Mouse (Mus musculus) C2C12 (cell line): ENCODE results near the gene Bhlhb9. TPM values are rescaled to one million over a fixed set of nuclear protein-coding genes. Genes with fewer than 3 reads are reported as not detected.
"Not testable (repeated sequence)": the region's sequence is repeated elsewhere in the genome, so short reads cannot be mapped to it uniquely, and the experiment has no call there.

Experiments used
- H3K27me3 ChIP-seq: one replicate; pipeline ENCODE4 v1.6.1; 2011; ENCODE audit not compliant: control insufficient read depth, insufficient read depth, insufficient read length
- H3K36me3 ChIP-seq: one replicate; pipeline ENCODE4 v1.6.1; 2011; ENCODE audit not compliant: control insufficient read depth, insufficient read depth
- H3K4me3 ChIP-seq: one replicate; pipeline ENCODE4 v1.5.1; 2011; ENCODE audit warnings: mild to moderate bottlenecking, control low read depth; ENCODE audit not compliant: poor library complexity, insufficient read depth, severe bottlenecking
- H3K79me2 ChIP-seq: one replicate; pipeline ENCODE4 v1.6.1; 2011; ENCODE audit not compliant: control insufficient read depth, insufficient read depth
- H3K79me3 ChIP-seq: one replicate; pipeline ENCODE4 v1.6.1; 2011; ENCODE audit warnings: low read depth, control low read depth
- H3ac ChIP-seq: one replicate; pipeline ENCODE3; 2011; ENCODE audit warnings: low read depth; ENCODE audit not compliant: control insufficient read depth, insufficient read length
- CEBPB ChIP-seq: IDR thresholded peaks from one replicate; pipeline ENCODE4 v1.6.1; 2011; ENCODE audit warnings: low read depth, mild to moderate bottlenecking, control low read depth, moderate library complexity
- CTCF ChIP-seq: IDR thresholded peaks from one replicate; pipeline ENCODE4 v1.5.1; 2011; ENCODE audit not compliant: control insufficient read depth, insufficient read depth, insufficient read length
- FOSL1 ChIP-seq: IDR thresholded peaks from one replicate; pipeline ENCODE4 v1.8.0; 2011; ENCODE audit warnings: mild to moderate bottlenecking, low read length; ENCODE audit not compliant: poor library complexity, insufficient read depth, severe bottlenecking
- MAX ChIP-seq: IDR thresholded peaks from one replicate; pipeline ENCODE4 v1.6.1; 2011; ENCODE audit warnings: mild to moderate bottlenecking, control low read depth
- MYOD1 ChIP-seq: IDR thresholded peaks from one replicate; pipeline ENCODE4 v1.6.1; 2011; ENCODE audit warnings: low read depth; ENCODE audit not compliant: control insufficient read depth, insufficient read length
- MYOG ChIP-seq: IDR thresholded peaks from one replicate; pipeline ENCODE4 v1.6.1; 2011; ENCODE audit not compliant: control insufficient read depth, insufficient read length; ENCODE audit errors: extremely low read depth
- USF1 ChIP-seq: IDR thresholded peaks from one replicate; pipeline ENCODE4 v1.6.1; 2011; ENCODE audit warnings: low read depth, mild to moderate bottlenecking, control low read depth, moderate library complexity
- polyA plus RNA-seq: library from polyadenylated mRNA; unstranded; fragments of >200 nt; fragmentation: generic; extraction: Trizol; gene quantifications from one replicate; pipeline ENCODE4 v1.2.1, GENCODE M21; 2012; ENCODE audit warnings: missing spikeins

The Bhlhb9 gene
- polyA plus RNA-seq, 1 experiment: 0.70 TPM

GRCm38 (mm10) chrX:135792326-135792725 lies 5.1 kb upstream of the Bhlhb9 start:
- no peaks in the 10 kb centered on the region for H3K79me3 ChIP-seq

GRCm38 (mm10) chrX:135795591-135796304 lies 1.6 kb upstream of the Bhlhb9 start:
- not testable (repeated sequence) for H3ac ChIP-seq, H3K27me3 ChIP-seq, H3K79me3 ChIP-seq, H3K4me3 ChIP-seq, H3K79me2 ChIP-seq, H3K36me3 ChIP-seq

More at GRCm38 (mm10) chrX:135792326-135792725, 5.1 kb upstream of the Bhlhb9 start:
- TF ChIP-seq MYOD1 (peak; percentile 78), MAX (no peak)
- H3ac ChIP-seq: no peak overlapping the region
- H3K36me3 ChIP-seq: no peaks in the 10 kb centered on the region
- H3K79me2 ChIP-seq: no peaks in the 10 kb centered on the region
- H3K4me3 ChIP-seq: no peak overlapping the region
- H3K27me3 ChIP-seq: no peaks in the 10 kb centered on the region

GRCm38 (mm10) chrX:135796305-135797211 lies 836 bp upstream of the Bhlhb9 start:
- not testable (repeated sequence) for H3K36me3 ChIP-seq, H3K27me3 ChIP-seq, H3ac ChIP-seq, H3K79me3 ChIP-seq, H3K4me3 ChIP-seq, H3K79me2 ChIP-seq

GRCm38 (mm10) chrX:135804149-135804548 lies 6.8 kb downstream of the Bhlhb9 start:
- H3K79me2 ChIP-seq: no peaks in the 10 kb centered on the region
- H3K4me3 ChIP-seq: no peak overlapping the region
- no peaks in the 10 kb centered on the region for H3K27me3 ChIP-seq
- no peak overlapping the region for H3ac ChIP-seq
- H3K79me3 ChIP-seq: no peaks in the 10 kb centered on the region
- no peaks in the 10 kb centered on the region for H3K36me3 ChIP-seq
- TF ChIP-seq MAX (no peak), CEBPB (no peak), CTCF (no peak), USF1 (no peak), MYOD1 (no peak), MYOG (no peak), FOSL1 (no peak)

- no peaks in the 10 kb centered on the region for H3K79me3 ChIP-seq
- TF ChIP-seq MYOG: no peak
- no peak for TF ChIP-seq USF1
- TF ChIP-seq MYOD1: no peak
- no peak for TF ChIP-seq FOSL1
- TF ChIP-seq MAX: no peak
- TF ChIP-seq CTCF: no peak
- TF ChIP-seq CEBPB: no peak
- no peaks in the 10 kb centered on the region for H3K36me3 ChIP-seq
Observed at GRCm38 (mm10) chrX:135805780-135806179, 8.4 kb downstream of the Bhlhb9 start.

GRCm38 (mm10) chrX:135835896-135836295 lies 38.5 kb downstream of the Bhlhb9 start:
- H3K36me3 ChIP-seq, H3K79me2 ChIP-seq, H3ac ChIP-seq, H3K27me3 ChIP-seq, H3K79me3 ChIP-seq, H3K4me3 ChIP-seq: not testable (repeated sequence)

More at GRCm38 (mm10) chrX:135805780-135806179, 8.4 kb downstream of the Bhlhb9 start:
- no peaks in the 10 kb centered on the region for H3K79me2 ChIP-seq
- H3K27me3 ChIP-seq: no peaks in the 10 kb centered on the region
- H3ac ChIP-seq: no peak overlapping the region
- H3K4me3 ChIP-seq: no peak overlapping the region

- Histone ChIP-seq H3K79me2 (no peaks in the 10 kb centered on the region), H3K79me3 (no peaks in the 10 kb centered on the region), H3K4me3 (no peak overlapping the region), H3K36me3 (no peaks in the 10 kb centered on the region), H3K27me3 (no peaks in the 10 kb centered on the region), H3ac (no peak overlapping the region)
- TF ChIP-seq CEBPB (no peak), MYOD1 (no peak), MAX (no peak), FOSL1 (no peak), CTCF (no peak), MYOG (no peak), USF1 (no peak)
Observed at GRCm38 (mm10) chrX:135837896-135838295, 40.5 kb downstream of the Bhlhb9 start.

- H3K79me3 ChIP-seq, H3K27me3 ChIP-seq, H3ac ChIP-seq, H3K79me2 ChIP-seq, H3K36me3 ChIP-seq, H3K4me3 ChIP-seq: not testable (repeated sequence)
Observed at GRCm38 (mm10) chrX:135838521-135839360, 41.3 kb downstream of the Bhlhb9 start, which contains the start of gene Gprasp2. Gprasp2 (plus strand) TSS chrX:135839034.
